Mouse (Mus musculus) olfactory bulb, adult 2 months (tissue): ENCODE measurements around the gene Dnmbp. TPM values are rescaled to one million over a fixed set of nuclear protein-coding genes. Genes with fewer than 3 reads are reported as not detected.

ENCODE experiments used
- H3K27ac ChIP-seq: fragments of 200-500 bp; 2 replicates; pipeline ENCODE4 v1.5.1; 2012; ENCODE audit warnings: low read depth, low read length; ENCODE audit not compliant: insufficient read depth
- H3K4me1 ChIP-seq: fragments of 200-500 bp; 2 replicates; pipeline ENCODE4 v1.6.1; 2012; ENCODE audit warnings: low read length; ENCODE audit not compliant: control insufficient read depth, insufficient read depth
- H3K4me3 ChIP-seq: fragments of 200-500 bp; 2 replicates; pipeline ENCODE4 v1.5.1; 2012; ENCODE audit warnings: mild to moderate bottlenecking, low read depth, low read length, moderate library complexity; ENCODE audit not compliant: insufficient read depth
- CTCF ChIP-seq: fragments of 200-500 bp; IDR thresholded peaks from 2 replicates; pipeline ENCODE4 v1.5.1; 2012; ENCODE audit warnings: low read depth, mild to moderate bottlenecking, low read length, moderate library complexity; ENCODE audit not compliant: insufficient read depth
- POLR2A ChIP-seq: fragments of 200-500 bp; IDR thresholded peaks from 2 replicates; pipeline ENCODE4 v1.6.1; 2012; ENCODE audit warnings: mild to moderate bottlenecking, low read depth, low read length, moderate library complexity; ENCODE audit not compliant: insufficient read depth
- WGBS: fragments of 180-500 bp; shearing (Covaris S2); methylation state at CpG from one replicate; pipeline ENCODE4 v1.1.7; 2018; 5-methylcytosine and 5-hydroxymethylcytosine counted together
- polyA plus RNA-seq: library from polyadenylated mRNA; stranded (reverse); fragments of >200 nt; gene quantifications from 2 replicates; pipeline ENCODE4 v1.2.4, GENCODE M21; 2012; ENCODE audit warnings: low replicate concordance; ENCODE audit not compliant: missing spikeins, insufficient read depth, insufficient read length

Dnmbp gene
- polyA plus RNA-seq, 1 experiment, result not detected

DNA sequence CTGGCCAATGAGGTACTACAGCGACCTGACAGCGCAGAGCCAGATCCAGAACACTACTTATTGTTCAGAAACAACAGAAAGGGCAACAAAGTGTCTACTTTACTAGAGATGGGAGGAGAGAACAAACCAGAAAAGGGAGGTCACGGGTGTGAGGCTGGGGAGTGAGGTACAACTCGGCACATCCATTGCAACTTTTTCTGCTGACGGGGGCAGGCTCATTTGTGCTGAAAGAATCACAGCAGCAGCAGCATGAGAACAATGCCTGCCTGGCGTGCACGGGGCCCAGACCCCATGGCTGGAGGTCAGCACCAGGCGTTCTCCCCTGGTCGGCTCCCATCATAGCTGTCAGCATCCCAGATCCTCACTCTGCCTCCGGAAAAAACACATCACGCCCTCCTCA, 10.1 kb downstream of the Dnmbp start:
- WGBS, result 56% methylated on average over 11 of the region's 11 CpGs
- peaks cover 8% of the 10 kb centered on the region for H3K4me1 ChIP-seq
- no peak overlapping the region for H3K27ac ChIP-seq
- no peak overlapping the region for H3K4me3 ChIP-seq
- TF ChIP-seq POLR2A (no peak), CTCF (no peak)

DNA sequence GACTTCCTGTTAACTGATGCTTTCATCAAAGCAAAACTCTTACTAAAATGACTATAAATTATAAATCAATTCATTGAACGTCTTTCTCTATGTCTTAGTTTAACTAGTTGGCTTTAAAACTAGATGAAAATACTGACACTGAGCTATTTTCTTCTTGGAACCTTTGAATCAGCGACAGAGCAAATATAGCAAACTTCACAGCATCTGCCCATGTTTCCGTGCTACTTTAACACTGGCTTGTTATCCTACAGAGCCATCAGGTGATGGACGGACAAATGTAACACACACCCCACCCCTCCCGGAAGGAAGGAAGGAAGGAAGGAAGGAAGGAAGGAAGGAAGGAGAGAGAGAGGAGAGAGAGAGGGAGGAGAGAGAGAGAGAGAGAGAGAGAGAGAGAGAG, 12.0 kb downstream of the Dnmbp start:
- 78% methylated on average over 5 of the region's 5 CpGs for WGBS
- Histone ChIP-seq H3K4me1 (peaks cover 8% of the 10 kb centered on the region), H3K4me3 (no peak overlapping the region), H3K27ac (no peak overlapping the region)
- TF ChIP-seq CTCF (no peak), POLR2A (no peak)

DNA sequence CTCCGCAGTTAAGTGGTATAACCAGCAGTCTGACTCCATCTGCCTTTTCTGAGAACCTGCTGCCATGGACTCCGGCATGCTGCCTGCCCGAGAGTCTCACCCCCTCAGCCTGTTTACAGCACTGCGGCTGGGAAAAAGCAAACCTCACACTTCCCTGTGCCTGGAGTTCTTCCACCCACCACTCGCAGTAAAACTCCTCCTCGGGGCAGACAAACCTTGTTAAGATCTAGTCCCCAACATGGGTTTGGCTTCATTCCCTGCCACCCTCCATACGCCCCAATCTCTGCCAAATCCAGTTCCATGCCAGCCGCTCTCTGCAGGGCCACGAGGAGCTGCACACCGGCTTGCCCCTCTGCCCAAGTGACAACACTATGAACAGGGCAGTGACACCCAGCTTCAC, 12.9 kb downstream of the Dnmbp start:
- TF ChIP-seq CTCF (no peak), POLR2A (no peak)
- 27% methylated on average over 10 of the region's 10 CpGs for WGBS
- peaks cover 8% of the 10 kb centered on the region for H3K4me1 ChIP-seq
- no peak overlapping the region for H3K4me3 ChIP-seq
- H3K27ac ChIP-seq, result no peak overlapping the region

DNA sequence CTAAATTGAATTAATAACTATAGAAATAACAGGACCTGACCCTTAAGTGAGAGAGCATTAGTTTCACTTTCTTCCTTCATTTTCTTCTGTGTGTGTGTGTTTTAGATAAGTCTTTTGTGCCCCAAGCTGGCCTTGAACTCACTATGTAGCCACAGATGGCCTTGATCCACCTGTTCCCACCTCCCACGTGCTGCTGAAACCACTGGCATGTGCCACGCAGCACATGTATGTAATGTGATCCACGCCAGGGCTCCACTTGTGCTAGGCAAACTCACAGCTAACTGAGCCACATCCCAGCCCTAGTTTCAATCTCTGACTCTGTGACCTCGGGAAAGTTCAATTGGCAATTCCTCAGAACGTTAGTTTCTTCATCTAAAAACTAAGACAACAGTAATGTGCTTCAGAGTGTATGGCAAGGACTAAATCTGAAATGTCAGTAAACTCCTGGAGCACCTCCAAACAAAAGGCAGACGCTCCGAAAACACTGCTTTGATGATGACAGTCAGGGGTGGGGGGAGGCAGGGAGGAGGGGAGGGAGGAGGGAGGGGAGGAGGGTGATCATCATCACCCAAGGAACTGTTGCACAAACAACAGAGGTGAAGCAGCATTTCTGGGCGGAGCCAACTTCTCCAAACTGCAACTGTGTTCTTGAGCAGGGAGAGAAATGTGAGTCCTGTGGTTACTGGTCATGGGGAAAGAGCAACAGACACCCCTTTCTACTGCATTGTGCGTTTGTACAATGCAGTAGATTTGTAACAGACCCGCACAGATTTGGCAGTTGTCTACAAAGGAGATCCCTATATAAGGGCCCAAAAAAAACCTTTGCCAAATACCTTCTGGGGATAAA, 13.6 kb downstream of the Dnmbp start:
- 74% methylated on average over 10 of the region's 10 CpGs for WGBS
- H3K4me1 ChIP-seq, result peaks cover 10% of the 10 kb centered on the region
- TF ChIP-seq POLR2A (no peak), CTCF (no peak)

DNA sequence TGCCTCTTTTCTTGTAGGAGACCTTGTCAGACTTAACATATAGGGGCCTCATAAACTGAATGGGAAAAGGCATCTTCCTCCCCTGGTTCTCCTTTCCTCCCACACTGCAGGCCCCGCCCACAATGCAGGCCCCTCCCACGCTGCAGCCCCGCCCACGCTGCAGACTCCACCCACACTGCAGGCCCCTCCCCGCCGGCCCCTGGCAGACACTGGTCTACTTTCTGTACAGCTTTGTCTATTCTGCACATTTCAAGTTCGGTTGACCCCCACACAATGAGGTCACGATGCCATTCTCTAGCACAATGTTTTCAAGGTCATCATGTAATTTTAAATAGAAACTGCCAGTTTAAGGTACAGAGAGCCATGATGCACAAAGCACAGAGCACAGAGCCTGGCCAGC, 15.6 kb downstream of the Dnmbp start:
- WGBS, result 78% methylated on average over 8 of the region's 8 CpGs
- no peak overlapping the region for H3K27ac ChIP-seq
- H3K4me3 ChIP-seq, result no peak overlapping the region
- peaks cover 18% of the 10 kb centered on the region for H3K4me1 ChIP-seq
- TF ChIP-seq CTCF (no peak), POLR2A (no peak)

More for the DNA sequence above, 13.6 kb downstream of the Dnmbp start:
- no peak overlapping the region for H3K27ac ChIP-seq
- no peak overlapping the region for H3K4me3 ChIP-seq

DNA sequence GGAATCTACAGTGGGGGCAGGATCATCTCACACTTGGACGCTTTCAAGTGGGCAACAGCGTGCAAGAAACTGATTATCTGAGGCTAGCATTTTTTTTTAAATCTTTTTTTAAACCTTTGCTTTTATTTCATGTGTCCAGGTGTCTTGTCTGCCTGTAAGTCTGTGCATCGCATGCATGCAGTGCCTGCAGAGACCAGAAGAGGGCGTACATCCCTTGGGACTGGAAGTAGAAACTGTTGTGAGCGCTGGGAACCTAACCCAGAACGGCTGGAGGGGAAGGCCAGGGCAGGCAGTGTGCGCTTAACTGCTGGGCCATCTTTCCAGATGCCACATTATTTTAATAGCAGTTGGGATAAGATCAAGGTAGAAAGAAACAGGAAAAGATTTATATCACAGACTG, 17.0 kb downstream of the Dnmbp start:
- 95% methylated on average over 7 of the region's 7 CpGs for WGBS
- no peak overlapping the region for H3K4me3 ChIP-seq
- TF ChIP-seq POLR2A (no peak), CTCF (no peak)
- peaks cover 18% of the 10 kb centered on the region for H3K4me1 ChIP-seq
- no peak overlapping the region for H3K27ac ChIP-seq

DNA sequence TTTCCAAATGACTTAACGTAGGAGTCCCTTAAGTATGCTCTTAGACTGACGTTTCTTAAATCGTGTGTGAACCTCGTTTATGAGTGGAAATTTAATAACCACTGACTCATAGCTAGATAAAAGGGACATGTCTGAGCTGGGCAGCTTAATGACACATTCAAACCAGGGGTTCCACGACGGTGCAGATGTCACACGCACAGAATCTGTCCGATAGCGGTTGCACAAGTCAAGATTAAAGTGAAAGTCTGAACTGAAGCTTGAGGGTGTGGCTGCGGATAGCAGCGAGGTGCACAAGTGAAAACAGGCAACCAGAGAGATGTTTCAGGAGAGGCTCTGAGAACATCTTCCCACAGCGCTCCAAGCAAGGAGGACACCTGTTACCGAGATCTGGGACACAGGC, 18.6 kb downstream of the Dnmbp start:
- WGBS, result 76% methylated on average over 13 of the region's 13 CpGs
- Histone ChIP-seq H3K27ac (no peak overlapping the region), H3K4me1 (peaks cover 12% of the 10 kb centered on the region), H3K4me3 (no peak overlapping the region)
- TF ChIP-seq POLR2A, result no peak
- TF ChIP-seq CTCF, result no peak

DNA sequence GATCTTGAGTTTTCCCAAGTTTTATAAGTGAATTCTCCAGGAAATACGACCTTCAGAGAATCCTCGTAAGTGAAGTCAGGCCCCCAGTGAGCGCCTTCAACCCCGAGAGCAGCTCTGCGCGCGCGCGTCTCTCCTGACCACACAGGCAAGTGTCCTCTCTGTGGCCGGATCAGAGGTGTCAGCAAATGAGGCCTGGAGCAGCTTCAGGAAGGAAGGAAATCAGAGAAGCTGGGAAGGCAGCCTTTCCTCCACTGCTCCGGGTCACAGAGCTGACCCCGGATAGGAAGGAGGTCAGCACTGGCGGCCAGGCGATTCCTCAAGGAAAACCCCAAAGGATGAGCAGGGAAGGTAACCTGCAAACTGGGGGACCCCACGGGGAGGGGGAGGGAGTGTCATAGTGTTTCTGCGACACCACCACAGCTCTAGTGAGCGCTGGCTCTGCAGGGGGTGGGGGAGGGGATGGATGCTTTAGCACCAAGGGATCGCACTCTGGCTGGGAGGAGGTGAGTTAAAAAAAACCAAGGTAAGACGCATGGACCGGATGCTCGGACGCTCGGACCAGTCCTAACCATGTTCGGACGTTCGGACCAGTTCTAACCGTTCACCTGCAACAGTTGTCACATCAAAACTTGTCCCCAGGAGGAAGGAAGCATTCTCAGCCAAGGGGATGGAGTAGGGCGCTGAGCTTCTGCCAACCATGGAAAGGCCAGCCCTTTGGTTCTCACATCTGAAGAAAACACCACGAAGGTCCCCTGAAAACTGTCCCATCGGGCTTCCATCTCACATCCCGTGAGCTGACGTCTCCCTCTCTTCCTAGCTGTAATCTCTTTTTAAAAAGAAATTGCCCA, 19.3 kb downstream of the Dnmbp start:
- WGBS, result 48% methylated on average over 32 of the region's 32 CpGs
- Histone ChIP-seq H3K4me1 (peaks cover 10% of the 10 kb centered on the region; the same call in 1 of the 2 replicates), H3K27ac (no peak overlapping the region), H3K4me3 (no peak overlapping the region)
- TF ChIP-seq CTCF (no peak), POLR2A (no peak)

DNA sequence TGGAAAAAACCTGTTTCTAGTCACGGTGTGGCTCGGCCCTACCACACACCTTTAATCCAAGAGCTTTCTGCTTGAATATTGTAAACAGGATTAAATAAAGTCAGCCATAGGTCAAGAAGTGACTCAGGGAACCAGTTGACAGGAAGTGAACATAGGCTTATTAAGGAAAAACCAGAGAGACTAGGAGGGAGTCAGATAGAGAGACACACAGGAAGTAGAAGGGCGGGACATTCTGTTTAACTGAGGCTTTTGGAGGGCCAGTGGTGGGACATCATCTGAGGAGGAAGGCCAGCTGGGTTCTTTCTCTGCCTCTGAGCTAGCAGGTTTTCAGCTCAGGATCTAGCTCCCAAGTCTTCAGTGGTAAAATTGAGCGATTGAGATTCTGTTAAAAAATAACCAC, 20.1 kb downstream of the Dnmbp start:
- Histone ChIP-seq H3K4me1 (peaks cover 10% of the 10 kb centered on the region; the same call in 1 of the 2 replicates), H3K4me3 (no peak overlapping the region), H3K27ac (no peak overlapping the region)
- no peak for TF ChIP-seq CTCF
- 93% methylated on average over 4 of the region's 4 CpGs for WGBS
